Mouse (Mus musculus) left cerebral cortex, adult 2 months (tissue): ENCODE measurements at regions not wholly inside any gene's neighbourhood (a gene's known extent, or its start where the extent isn't known, plus 50 kb on each side); places are given as distances from the start of the nearest gene placed in this dataset.

ENCODE experiments used
- DNase-seq, 2 experiments: peaks; one replicate each; pipeline ENCODE4 v3.0.0; 2021 to 2022; ENCODE audit warnings: low spot score in 2 of 2, mixed read lengths in 1 of 2; ENCODE audit errors: extremely low spot score in 1 of 2
- H3K27ac ChIP-seq: fragments of 200-600 bp; 2 replicates; pipeline ENCODE4 v1.8.1; 2022
- H3K4me3 ChIP-seq: fragments of 200-600 bp; 2 replicates; pipeline ENCODE4 v1.8.1; 2022
- CTCF ChIP-seq: fragments of 200-600 bp; IDR thresholded peaks from 2 replicates; pipeline ENCODE4 v1.8.1; 2022; ENCODE audit warnings: antibody characterized with exemption, mild to moderate bottlenecking, moderate library complexity
- intact Hi-C: fragments of 180-260 bp; cut with DNase I; formaldehyde crosslinking; loops from one replicate; pipeline ENCODE4 v1.15.1; 2025

DNA sequence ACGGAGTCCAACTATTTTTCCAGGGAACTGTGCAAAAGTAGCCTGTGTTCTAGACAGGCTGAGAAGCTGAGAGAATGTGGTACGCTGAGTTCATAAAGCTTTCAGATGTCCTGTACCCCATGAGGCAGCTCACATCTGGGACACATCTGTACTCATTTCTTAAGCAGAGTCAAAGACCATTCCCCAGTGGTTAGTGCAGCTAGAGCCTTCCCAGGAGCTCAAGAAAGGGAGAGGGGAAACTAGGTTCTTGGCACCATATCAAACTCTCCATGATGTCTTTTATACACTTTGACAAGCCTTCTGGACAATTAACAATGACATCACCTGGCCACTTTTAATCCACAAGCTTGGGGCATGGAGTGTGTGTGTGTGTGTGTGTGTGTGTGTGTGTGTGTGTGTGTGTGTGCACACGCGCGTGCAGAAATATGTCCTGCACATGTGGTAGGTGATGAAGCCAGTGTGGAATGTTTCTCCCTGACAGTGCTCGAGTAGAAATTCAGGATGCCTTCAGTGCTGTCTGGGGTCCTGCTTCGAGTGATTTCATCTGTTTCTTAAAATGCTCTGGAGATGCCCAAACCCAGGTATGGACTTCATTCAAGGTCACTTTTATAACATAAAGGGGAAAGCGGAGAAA is 121.1 kb upstream of the Dock1 start:
- no peak for TF ChIP-seq CTCF
- no peak for DNase-seq
- intact Hi-C loops, result no loop called here
- Histone ChIP-seq H3K4me3 (no peak overlapping the region), H3K27ac (no peak overlapping the region)

- intact Hi-C loops, result no loop called here
- Histone ChIP-seq H3K4me3 (no peak overlapping the region), H3K27ac (no peak overlapping the region; the same call in 1 of the 2 replicates)
- TF ChIP-seq CTCF, result no peak
- DNase-seq, result peak in 1 of 2 experiments; percentile 23
These were observed 120.1 kb upstream of the Dock1 start for GRCm38 (mm10) chr7:134550221-134550809.

DNA sequence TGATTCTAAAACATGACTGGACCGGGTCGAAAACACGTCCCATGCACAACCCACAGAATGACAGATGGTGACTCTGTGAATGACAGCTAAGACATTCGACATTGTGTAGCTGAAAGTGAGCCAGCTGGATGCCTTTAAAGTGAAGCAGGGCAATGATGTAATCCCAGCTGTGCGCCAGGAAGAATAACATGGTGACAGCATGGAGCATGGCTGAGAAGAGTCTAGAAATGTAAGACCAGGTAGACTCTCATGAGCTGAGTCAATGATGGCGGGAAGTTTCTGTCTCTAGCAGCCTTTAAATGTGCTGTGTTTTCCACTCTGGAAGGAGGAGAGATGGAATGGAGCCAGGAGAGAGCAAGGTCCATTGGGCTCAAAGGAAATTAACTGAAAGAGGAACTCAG is 118.4 kb upstream of the Dock1 start:
- H3K4me3 ChIP-seq, result no peak overlapping the region
- intact Hi-C loops, result no loop called here
- no peak overlapping the region for H3K27ac ChIP-seq
- DNase-seq, result no peak
- no peak for TF ChIP-seq CTCF

DNA sequence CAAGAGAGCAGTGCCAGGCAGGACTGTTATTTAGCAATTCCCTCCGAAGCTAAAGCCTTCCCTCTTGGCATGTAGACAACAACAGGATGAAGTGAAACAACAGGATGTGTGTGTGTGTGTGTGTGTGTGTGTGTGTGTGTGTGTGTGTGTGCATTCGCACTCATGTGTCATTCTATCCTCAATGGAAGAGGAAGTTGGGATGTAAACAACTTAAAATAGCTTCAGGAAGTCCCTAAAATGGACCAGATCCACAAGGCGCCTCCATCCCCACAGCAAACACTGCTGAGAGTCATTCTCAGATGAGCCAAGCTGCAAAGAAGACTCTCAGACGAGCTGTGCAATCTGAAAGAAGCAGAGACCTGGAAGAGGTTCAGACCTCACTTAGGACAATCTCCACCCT is 114.4 kb upstream of the Dock1 start:
- no peak for DNase-seq
- Histone ChIP-seq H3K4me3 (no peak overlapping the region), H3K27ac (no peak overlapping the region)
- intact Hi-C loops, result no loop called here
- TF ChIP-seq CTCF, result no peak

DNA sequence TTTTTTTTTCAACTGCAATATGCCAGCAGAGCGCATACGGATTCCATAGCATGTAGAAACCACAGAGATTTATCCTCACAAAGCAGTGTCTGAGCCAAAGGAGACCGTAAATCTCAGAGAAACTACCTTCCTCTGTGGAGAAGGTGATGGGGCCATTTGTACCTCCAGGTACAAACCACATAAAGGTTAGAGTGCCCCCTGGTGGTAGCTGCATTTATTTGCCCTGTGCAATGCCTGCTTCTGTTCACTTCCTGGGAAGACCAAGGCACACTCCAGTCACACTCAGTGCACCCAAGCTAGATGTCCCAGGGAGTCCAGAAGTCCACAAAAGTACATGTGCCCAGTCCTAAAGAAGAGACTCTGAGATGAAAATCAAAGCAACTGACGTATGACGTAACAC is 104.1 kb upstream of the Dock1 start:
- Histone ChIP-seq H3K27ac (no peak overlapping the region), H3K4me3 (no peak overlapping the region)
- DNase-seq, result peak; percentile 66 to 73
- intact Hi-C loops, result loop anchor here (5.0 kb wide), 4 partner anchors 94 to 709 kb away; no protein-coding TSS in a partner anchor
- peak; percentile 80 for TF ChIP-seq CTCF

DNA sequence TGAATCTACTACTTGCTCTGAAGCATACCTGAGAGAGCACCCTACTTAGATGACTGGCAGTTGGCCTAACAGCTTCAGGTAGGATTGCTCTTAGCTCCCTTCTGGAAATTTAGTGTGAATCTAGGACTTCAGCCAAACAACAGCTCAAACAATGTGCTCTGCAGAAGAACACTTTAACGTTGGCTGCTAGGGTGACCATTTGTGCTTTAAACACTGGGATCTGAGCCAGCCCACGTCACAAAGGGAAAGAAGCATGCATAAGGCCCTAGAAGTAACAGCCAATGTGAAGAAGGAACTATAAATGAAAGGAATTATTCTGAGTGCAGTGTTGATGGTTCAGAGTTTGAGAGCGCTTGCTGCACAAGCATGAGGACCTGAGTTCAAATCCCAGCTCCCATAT is 101.2 kb upstream of the Dock1 start:
- no peak overlapping the region for H3K4me3 ChIP-seq
- no peak for DNase-seq
- intact Hi-C loops, result loop anchor here (5.0 kb wide), 4 partner anchors 97 to 712 kb away; no protein-coding TSS in a partner anchor
- no peak for TF ChIP-seq CTCF
- no peak overlapping the region for H3K27ac ChIP-seq

- H3K27ac ChIP-seq, result no peak overlapping the region
- TF ChIP-seq CTCF, result no peak
- intact Hi-C loops, result no loop called here
- H3K4me3 ChIP-seq, result no peak overlapping the region
- DNase-seq, result no peak
These were observed 100.2 kb upstream of the Dock1 start for GRCm38 (mm10) chr7:134570176-134570810.

DNA sequence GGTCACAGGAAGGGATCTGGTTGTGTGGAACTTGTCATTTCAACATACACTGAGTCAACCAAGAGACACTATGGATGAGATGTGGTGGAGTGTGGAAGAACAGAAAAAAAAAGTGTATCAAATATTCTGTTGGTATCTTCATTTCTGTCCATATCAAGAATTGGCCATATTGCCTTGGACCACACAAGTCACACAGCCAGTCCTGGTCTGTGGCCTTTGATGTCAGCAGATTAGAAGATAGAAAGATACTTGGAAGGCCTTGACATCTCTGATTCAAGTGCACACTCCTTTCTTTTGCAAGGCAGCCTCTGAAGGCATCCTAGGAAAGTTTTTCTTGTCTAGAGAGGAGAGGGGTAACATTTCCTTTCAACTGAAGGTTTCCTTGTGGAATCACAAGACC is 88.7 kb upstream of the Dock1 start:
- no peak for DNase-seq
- intact Hi-C loops, result no loop called here
- H3K4me3 ChIP-seq, result no peak overlapping the region
- no peak overlapping the region for H3K27ac ChIP-seq
- TF ChIP-seq CTCF, result no peak

DNA sequence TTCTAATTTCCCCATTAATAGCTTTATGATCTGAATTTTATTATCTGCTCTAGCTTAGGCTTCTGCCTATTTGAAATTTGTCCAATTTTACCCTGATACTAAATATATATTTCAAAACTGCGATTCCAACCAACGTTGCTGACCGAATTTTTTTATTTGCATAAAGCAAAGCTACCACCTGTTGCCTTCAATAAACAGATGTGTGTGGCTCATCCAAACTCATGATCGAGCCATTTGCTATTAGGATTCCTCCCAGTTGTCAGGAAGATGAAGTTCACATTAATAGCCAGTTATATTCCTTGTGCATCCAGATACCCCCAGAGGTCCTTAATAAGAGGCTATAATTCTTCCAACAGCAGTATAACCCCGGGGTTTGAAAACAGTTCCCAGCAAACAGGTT is 85.0 kb upstream of the Dock1 start:
- H3K27ac ChIP-seq, result no peak overlapping the region
- no peak for TF ChIP-seq CTCF
- intact Hi-C loops, result no loop called here
- DNase-seq, result no peak
- H3K4me3 ChIP-seq, result no peak overlapping the region

DNA sequence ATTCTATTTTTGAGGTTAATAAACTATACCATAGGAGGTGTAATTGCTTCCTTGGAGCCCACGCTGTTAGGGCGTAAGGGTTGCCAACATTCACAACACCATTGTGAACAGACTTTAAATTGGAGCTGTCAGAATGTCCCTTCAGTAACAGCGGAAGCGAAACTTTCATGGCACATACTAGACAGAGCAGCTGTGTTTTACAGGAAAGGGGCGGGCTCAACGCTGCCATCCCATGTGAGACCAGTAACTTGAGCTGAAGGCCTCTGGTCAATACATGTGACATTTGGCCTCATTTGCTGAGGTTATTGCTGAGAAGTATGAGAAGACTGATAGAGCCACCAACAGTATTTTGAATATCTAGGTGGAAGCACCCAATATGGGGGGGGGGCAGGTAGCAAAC is 83.5 kb upstream of the Dock1 start:
- Histone ChIP-seq H3K27ac (no peak overlapping the region), H3K4me3 (no peak overlapping the region)
- TF ChIP-seq CTCF, result no peak
- no peak for DNase-seq
- intact Hi-C loops, result no loop called here

GRCm38 (mm10) chr7:134607886-134608285 is 62.6 kb upstream of the Dock1 start:
- no peak overlapping the region for H3K4me3 ChIP-seq
- DNase-seq, result no peak
- H3K27ac ChIP-seq, result no peak overlapping the region
- intact Hi-C loops, result no loop called here
- no peak for TF ChIP-seq CTCF

GRCm38 (mm10) chr7:134610159-134610558 is 60.3 kb upstream of the Dock1 start:
- DNase-seq, result no peak
- intact Hi-C loops, result loop anchor here (5.0 kb wide), 1 partner anchor 62 kb away; the partner anchor contains the start of gene Dock1
- no peak for TF ChIP-seq CTCF
- Histone ChIP-seq H3K4me3 (no peak overlapping the region), H3K27ac (no peak overlapping the region)
